Mouse (Mus musculus) T-cell, adult 66 days (primary cell): ENCODE results near the gene Olfr1167. TPM values are rescaled to one million over a fixed set of nuclear protein-coding genes. Genes with fewer than 3 reads are reported as not detected.

Experiments
- total RNA-seq, 2 experiments: library from RNA; stranded (reverse); gene quantifications; 3 replicates in 1 of 2; 4 replicates in 1 of 2; pipeline ENCODE4 v1.2.4; 2023

Olfr1167 gene
- total RNA-seq = not detected

GRCm38 (mm10) chr2:88155093-88155492, at the start of gene Olfr1167:
TSS of gene Olfr1167 (minus strand) at chr2:88155193.

GRCm38 (mm10) chr2:88181580-88181979, 26.6 kb upstream of the Olfr1167 start, which contains the start of gene Olfr1168:
TSS of gene Olfr1168 (plus strand) at chr2:88181880.

GRCm38 (mm10) chr2:88128172-88128571, 26.8 kb downstream of the Olfr1167 start, which contains the start of gene Olfr1166:
TSS of gene Olfr1166 (minus strand) at chr2:88128272.

Other genes starting within 250 kb of the Olfr1167 start
- not detected for gene Olfr1155, start 210.1 kb downstream of the Olfr1167 start, total RNA-seq
- not detected for gene Olfr1156, start 202.1 kb downstream of the Olfr1167 start, total RNA-seq
- not detected for gene Olfr1157, start 186.9 kb downstream of the Olfr1167 start, total RNA-seq
- not detected for gene Olfr74, start 180.5 kb downstream of the Olfr1167 start, total RNA-seq
- gene Olfr1158, start 165.1 kb downstream of the Olfr1167 start, total RNA-seq = not detected
- not detected for gene Olfr1160, start 146.9 kb downstream of the Olfr1167 start, total RNA-seq
- gene Olfr1161, start 132.4 kb downstream of the Olfr1167 start, total RNA-seq = not detected
- gene Olfr73, start 117.5 kb downstream of the Olfr1167 start, total RNA-seq = not detected
- gene Olfr1162, start 104.1 kb downstream of the Olfr1167 start, total RNA-seq = not detected
- gene Olfr1163, start 83.4 kb downstream of the Olfr1167 start, total RNA-seq = not detected
- gene Olfr1164, start 61.2 kb downstream of the Olfr1167 start, total RNA-seq = not detected
- not detected for gene Olfr1166, start 26.9 kb downstream of the Olfr1167 start, total RNA-seq
- not detected for gene Olfr1168, start 26.7 kb upstream of the Olfr1167 start, total RNA-seq
- not detected for gene Olfr1170, start 73.1 kb upstream of the Olfr1167 start, total RNA-seq
- not detected for gene Olfr1173, start 124.7 kb upstream of the Olfr1167 start, total RNA-seq
- not detected for gene Olfr1174-ps, start 159.9 kb upstream of the Olfr1167 start, total RNA-seq
- gene Olfr1175-ps, start 172.0 kb upstream of the Olfr1167 start, total RNA-seq = not detected
- not detected for gene Olfr1176, start 181.5 kb upstream of the Olfr1167 start, total RNA-seq
- not detected for gene Olfr1177-ps, start 191.3 kb upstream of the Olfr1167 start, total RNA-seq
- not detected for gene Olfr1178, start 231.9 kb upstream of the Olfr1167 start, total RNA-seq